Mouse (Mus musculus) megakaryocyte, embryonic 14.5 days (primary cell): Measurements from ENCODE around the gene Tmem95.

ENCODE experiments used
- FLI1 ChIP-seq: IDR thresholded peaks from 2 replicates; pipeline ENCODE4 v1.6.1; 2012; ENCODE audit warnings: low read length, inconsistent platforms, mixed read lengths
- GATA1 ChIP-seq: IDR thresholded peaks from 3 replicates; pipeline ENCODE4 v1.6.1; 2012; ENCODE audit warnings: mixed read lengths, low read length, inconsistent platforms, borderline replicate concordance

GRCm38 (mm10) chr11:69918118-69918517, 40.3 kb upstream of the Tmem95 start:
- TF ChIP-seq GATA1 (no peak), FLI1 (no peak)
